Mouse (Mus musculus): Measurements from ENCODE around the gene Nlrc4. TPM values are rescaled to one million over a fixed set of nuclear protein-coding genes. Genes with fewer than 3 reads are reported as not detected.

Gene Nlrc4
- polyA plus RNA-seq, 1 experiment from 2014 or later = 0.18 TPM

- no peak for ATAC-seq (ENCODE audit: low FRiP score, low read depth)
- Histone ChIP-seq H3K4me2 (replicated peaks) (no peak overlapping the region), H3K27me3 (replicated peaks) (no peaks in the 10 kb centered on the region), H3K36me3 (no peaks in the 10 kb centered on the region), H3K4me1 (no peaks in the 10 kb centered on the region), H3K27ac (no peak overlapping the region), H3K4me3 (no peak overlapping the region), H3K9me3 (no peaks in the 10 kb centered on the region), H3K9ac (no peak overlapping the region)
- WGBS = 79% methylated on average over 10 of the region's 10 CpGs
These were observed 817 bp downstream of the Nlrc4 start for GRCm38 (mm10) chr17:74457972-74458677.

GRCm38 (mm10) chr17:74456825-74457224 lies 2.1 kb downstream of the Nlrc4 start:
- no peak overlapping the region for H3K4me2 ChIP-seq (replicated peaks)
- no peak overlapping the region for H3K27ac ChIP-seq
- H3K36me3 ChIP-seq = no peaks in the 10 kb centered on the region
- no peaks in the 10 kb centered on the region for H3K27me3 ChIP-seq (replicated peaks)
- H3K9ac ChIP-seq = no peak overlapping the region
- no peak overlapping the region for H3K4me3 ChIP-seq
- 92% methylated on average over 5 of the region's 5 CpGs for WGBS
- ATAC-seq (ENCODE audit: low FRiP score, low read depth) = no peak
- no peaks in the 10 kb centered on the region for H3K9me3 ChIP-seq
- no peaks in the 10 kb centered on the region for H3K4me1 ChIP-seq

- no peaks in the 10 kb centered on the region for H3K4me1 ChIP-seq
- no peak overlapping the region for H3K4me3 ChIP-seq
- H3K27ac ChIP-seq = no peak overlapping the region
- WGBS = 82% methylated on average over 4 of the region's 4 CpGs
- no peak overlapping the region for H3K4me2 ChIP-seq (replicated peaks)
- no peaks in the 10 kb centered on the region for H3K9me3 ChIP-seq
- ATAC-seq (ENCODE audit: low FRiP score, low read depth) = no peak
- H3K9ac ChIP-seq = no peak overlapping the region
- no peaks in the 10 kb centered on the region for H3K27me3 ChIP-seq (replicated peaks)
- no peaks in the 10 kb centered on the region for H3K36me3 ChIP-seq
These were observed 3.5 kb downstream of the Nlrc4 start for GRCm38 (mm10) chr17:74455426-74455825.

GRCm38 (mm10) chr17:74454660-74455059 lies 4.3 kb downstream of the Nlrc4 start:
- Histone ChIP-seq H3K4me3 (no peak overlapping the region), H3K9ac (no peak overlapping the region), H3K36me3 (no peaks in the 10 kb centered on the region), H3K27me3 (replicated peaks) (no peaks in the 10 kb centered on the region), H3K4me2 (replicated peaks) (no peak overlapping the region), H3K27ac (no peak overlapping the region), H3K4me1 (no peaks in the 10 kb centered on the region), H3K9me3 (no peaks in the 10 kb centered on the region)
- no peak for ATAC-seq (ENCODE audit: low FRiP score, low read depth)
- 98% methylated on average over 1 of the region's 1 CpGs for WGBS

- Histone ChIP-seq H3K36me3 (no peaks in the 10 kb centered on the region), H3K4me1 (no peaks in the 10 kb centered on the region)
These were observed 5.0 kb downstream of the Nlrc4 start for GRCm38 (mm10) chr17:74453928-74454327.

GRCm38 (mm10) chr17:74449776-74450175 lies 9.2 kb downstream of the Nlrc4 start:
- no peak overlapping the region for H3K4me2 ChIP-seq (replicated peaks)
- no peak overlapping the region for H3K9ac ChIP-seq
- H3K4me3 ChIP-seq = no peak overlapping the region
- no peaks in the 10 kb centered on the region for H3K36me3 ChIP-seq
- H3K27me3 ChIP-seq (replicated peaks) = no peaks in the 10 kb centered on the region
- 89% methylated on average over 10 of the region's 10 CpGs for WGBS
- ATAC-seq (ENCODE audit: low FRiP score, low read depth) = no peak
- H3K4me1 ChIP-seq = no peaks in the 10 kb centered on the region
- H3K9me3 ChIP-seq = no peaks in the 10 kb centered on the region
- no peak overlapping the region for H3K27ac ChIP-seq

More at GRCm38 (mm10) chr17:74453928-74454327, 5.0 kb downstream of the Nlrc4 start:
- Histone ChIP-seq H3K27me3 (replicated peaks) (no peaks in the 10 kb centered on the region), H3K4me2 (replicated peaks) (no peak overlapping the region), H3K9me3 (no peaks in the 10 kb centered on the region), H3K27ac (no peak overlapping the region), H3K9ac (no peak overlapping the region), H3K4me3 (no peak overlapping the region)
- 79% methylated on average over 3 of the region's 3 CpGs for WGBS
- no peak for ATAC-seq (ENCODE audit: low FRiP score, low read depth)

GRCm38 (mm10) chr17:74440486-74440885 lies 18.5 kb downstream of the Nlrc4 start:
- 84% methylated on average over 5 of the region's 5 CpGs for WGBS
- no peaks in the 10 kb centered on the region for H3K27me3 ChIP-seq (replicated peaks)
- no peak overlapping the region for H3K4me3 ChIP-seq
- H3K9ac ChIP-seq = no peak overlapping the region
- H3K9me3 ChIP-seq = no peaks in the 10 kb centered on the region
- H3K4me1 ChIP-seq = no peaks in the 10 kb centered on the region
- no peaks in the 10 kb centered on the region for H3K36me3 ChIP-seq
- ATAC-seq (ENCODE audit: low FRiP score, low read depth) = no peak
- H3K27ac ChIP-seq = no peak overlapping the region
- no peak overlapping the region for H3K4me2 ChIP-seq (replicated peaks)

GRCm38 (mm10) chr17:74437762-74438161 lies 21.2 kb downstream of the Nlrc4 start:
- Histone ChIP-seq H3K27ac (no peak overlapping the region), H3K27me3 (replicated peaks) (no peaks in the 10 kb centered on the region), H3K9ac (no peak overlapping the region), H3K4me1 (no peaks in the 10 kb centered on the region), H3K36me3 (no peaks in the 10 kb centered on the region), H3K4me3 (no peak overlapping the region), H3K9me3 (no peaks in the 10 kb centered on the region), H3K4me2 (replicated peaks) (no peak overlapping the region)
- 81% methylated on average over 9 of the region's 9 CpGs for WGBS
- no peak for ATAC-seq (ENCODE audit: low FRiP score, low read depth)

- ATAC-seq (ENCODE audit: low FRiP score, low read depth) = no peak
- H3K4me2 ChIP-seq (replicated peaks) = no peak overlapping the region
- no peak overlapping the region for H3K27ac ChIP-seq
- H3K4me3 ChIP-seq = no peak overlapping the region
- H3K9me3 ChIP-seq = no peaks in the 10 kb centered on the region
- no peaks in the 10 kb centered on the region for H3K27me3 ChIP-seq (replicated peaks)
- peaks cover 3% of the 10 kb centered on the region; the same call in 1 of the 2 replicates for H3K36me3 ChIP-seq
- H3K9ac ChIP-seq = no peak overlapping the region
- WGBS = 93% methylated on average over 5 of the region's 5 CpGs
- no peaks in the 10 kb centered on the region for H3K4me1 ChIP-seq
These were observed 26.3 kb downstream of the Nlrc4 start for GRCm38 (mm10) chr17:74432631-74433030.

- WGBS = 78% methylated on average over 13 of the region's 13 CpGs
- Histone ChIP-seq H3K4me3 (no peak overlapping the region), H3K4me1 (no peaks in the 10 kb centered on the region), H3K36me3 (peaks cover 11% of the 10 kb centered on the region; the same call in 1 of the 2 replicates), H3K9ac (no peak overlapping the region), H3K27ac (no peak overlapping the region), H3K9me3 (no peaks in the 10 kb centered on the region), H3K27me3 (replicated peaks) (no peaks in the 10 kb centered on the region), H3K4me2 (replicated peaks) (no peak overlapping the region)
- ATAC-seq (ENCODE audit: low FRiP score, low read depth) = no peak
These were observed 27.5 kb downstream of the Nlrc4 start for GRCm38 (mm10) chr17:74431481-74431880.

- Histone ChIP-seq H3K9me3 (no peaks in the 10 kb centered on the region), H3K27ac (no peak overlapping the region), H3K9ac (no peak overlapping the region), H3K36me3 (peaks cover 11% of the 10 kb centered on the region; the same call in 1 of the 2 replicates), H3K27me3 (replicated peaks) (no peaks in the 10 kb centered on the region), H3K4me3 (no peak overlapping the region), H3K4me2 (replicated peaks) (no peak overlapping the region), H3K4me1 (no peaks in the 10 kb centered on the region)
- no peak for ATAC-seq (ENCODE audit: low FRiP score, low read depth)
- WGBS = 91% methylated on average over 8 of the region's 8 CpGs
These were observed 28.9 kb downstream of the Nlrc4 start for GRCm38 (mm10) chr17:74430074-74430473.

GRCm38 (mm10) chr17:74424401-74425005 lies 34.4 kb downstream of the Nlrc4 start:
- no peak overlapping the region for H3K9ac ChIP-seq
- H3K27ac ChIP-seq = no peak overlapping the region
- no peaks in the 10 kb centered on the region for H3K4me1 ChIP-seq
- no peaks in the 10 kb centered on the region for H3K27me3 ChIP-seq (replicated peaks)
- H3K4me2 ChIP-seq (replicated peaks) = no peak overlapping the region
- WGBS = 87% methylated on average over 12 of the region's 12 CpGs
- H3K36me3 ChIP-seq = peaks cover 53% of the 10 kb centered on the region
- 0 out of 2 replicates have a peak, but pooled peaks have one; percentile 33 for ATAC-seq (ENCODE audit: low FRiP score, low read depth)
- no peaks in the 10 kb centered on the region for H3K9me3 ChIP-seq
- H3K4me3 ChIP-seq = no peak overlapping the region

- ATAC-seq (ENCODE audit: low FRiP score, low read depth) = no peak
- H3K4me3 ChIP-seq = no peak overlapping the region
- H3K9ac ChIP-seq = no peak overlapping the region
- no peaks in the 10 kb centered on the region for H3K27me3 ChIP-seq (replicated peaks)
- no peak overlapping the region for H3K4me2 ChIP-seq (replicated peaks)
- H3K27ac ChIP-seq = no peak overlapping the region
- peaks cover 66% of the 10 kb centered on the region for H3K36me3 ChIP-seq
- WGBS = 81% methylated on average over 2 of the region's 2 CpGs
- H3K9me3 ChIP-seq = no peaks in the 10 kb centered on the region
- no peaks in the 10 kb centered on the region for H3K4me1 ChIP-seq
These were observed 38.3 kb downstream of the Nlrc4 start for GRCm38 (mm10) chr17:74420656-74421055.

Measured in neural tube, embryonic 12.5 days (tissue).